Mouse (Mus musculus): ENCODE measurements around the gene Rpusd1. TPM values are rescaled to one million over a fixed set of nuclear protein-coding genes. Genes with fewer than 3 reads are reported as not detected.

Gene Rpusd1
- polyA plus RNA-seq, 1 experiment from 2014 or later: 7.2 TPM

- Histone ChIP-seq H3K9ac (ENCODE audit: low read depth, low read length) (no peak overlapping the region), H3K27me3 (replicated peaks; ENCODE audit: control insufficient read depth, insufficient read depth, low read length) (no peaks in the 10 kb centered on the region), H3K4me1 (replicated peaks; ENCODE audit: control insufficient read depth, insufficient read depth, low read length) (no peaks in the 10 kb centered on the region), H3K27ac (ENCODE audit: low read depth, low read length) (no peak overlapping the region), H3K4me3 (ENCODE audit: low read depth, low read length) (no peak overlapping the region), H3K4me2 (replicated peaks; ENCODE audit: low read depth) (no peak overlapping the region), H3K9me3 (ENCODE audit: control insufficient read depth) (no peaks in the 10 kb centered on the region), H3K36me3 (ENCODE audit: control insufficient read depth, insufficient read depth) (no peaks in the 10 kb centered on the region)
- WGBS: 87% methylated on average over 9 of the region's 9 CpGs
- TF ChIP-seq CTCF (IDR thresholded peaks at IDR 0.05; ENCODE audit: low read depth): no peak
- no peak for ATAC-seq
These were observed 16.4 kb downstream of the Rpusd1 start for GRCm38 (mm10) chr17:25743831-25744230.

- WGBS: 70% methylated on average over 10 of the region's 10 CpGs
- no peak for ATAC-seq
- H3K9me3 ChIP-seq (ENCODE audit: control insufficient read depth): no peaks in the 10 kb centered on the region
- no peak overlapping the region for H3K4me2 ChIP-seq (replicated peaks; ENCODE audit: low read depth)
- H3K4me3 ChIP-seq (ENCODE audit: low read depth, low read length): no peak overlapping the region
- no peak overlapping the region for H3K27ac ChIP-seq (ENCODE audit: low read depth, low read length)
- TF ChIP-seq CTCF (IDR thresholded peaks at IDR 0.05; ENCODE audit: low read depth): no peak
- no peak overlapping the region for H3K9ac ChIP-seq (ENCODE audit: low read depth, low read length)
- no peaks in the 10 kb centered on the region for H3K4me1 ChIP-seq (replicated peaks; ENCODE audit: control insufficient read depth, insufficient read depth, low read length)
- H3K36me3 ChIP-seq (ENCODE audit: control insufficient read depth, insufficient read depth): no peaks in the 10 kb centered on the region
- no peaks in the 10 kb centered on the region for H3K27me3 ChIP-seq (replicated peaks; ENCODE audit: control insufficient read depth, insufficient read depth, low read length)
These were observed 16.8 kb downstream of the Rpusd1 start for GRCm38 (mm10) chr17:25744311-25744710.

- Histone ChIP-seq H3K4me1 (replicated peaks; ENCODE audit: control insufficient read depth, insufficient read depth, low read length) (no peaks in the 10 kb centered on the region), H3K4me3 (ENCODE audit: low read depth, low read length) (no peak overlapping the region), H3K36me3 (ENCODE audit: control insufficient read depth, insufficient read depth) (no peaks in the 10 kb centered on the region), H3K27me3 (replicated peaks; ENCODE audit: control insufficient read depth, insufficient read depth, low read length) (no peaks in the 10 kb centered on the region), H3K27ac (ENCODE audit: low read depth, low read length) (no peak overlapping the region), H3K4me2 (replicated peaks; ENCODE audit: low read depth) (no peak overlapping the region), H3K9ac (ENCODE audit: low read depth, low read length) (no peak overlapping the region), H3K9me3 (ENCODE audit: control insufficient read depth) (no peaks in the 10 kb centered on the region)
- no peak for ATAC-seq
- 92% methylated on average over 4 of the region's 4 CpGs for WGBS
- TF ChIP-seq CTCF (IDR thresholded peaks at IDR 0.05; ENCODE audit: low read depth): no peak
These were observed 20.8 kb downstream of the Rpusd1 start for GRCm38 (mm10) chr17:25748238-25748637.

GRCm38 (mm10) chr17:25749314-25749713, 21.8 kb downstream of the Rpusd1 start:
- no peaks in the 10 kb centered on the region for H3K36me3 ChIP-seq (ENCODE audit: control insufficient read depth, insufficient read depth)
- no peak for ATAC-seq

GRCm38 (mm10) chr17:25751446-25751845, 24.0 kb downstream of the Rpusd1 start:
- Histone ChIP-seq H3K27ac (ENCODE audit: low read depth, low read length) (no peak overlapping the region), H3K4me1 (replicated peaks; ENCODE audit: control insufficient read depth, insufficient read depth, low read length) (no peaks in the 10 kb centered on the region), H3K27me3 (replicated peaks; ENCODE audit: control insufficient read depth, insufficient read depth, low read length) (no peaks in the 10 kb centered on the region), H3K4me3 (ENCODE audit: low read depth, low read length) (no peak overlapping the region), H3K9ac (ENCODE audit: low read depth, low read length) (no peak overlapping the region), H3K9me3 (ENCODE audit: control insufficient read depth) (no peaks in the 10 kb centered on the region), H3K4me2 (replicated peaks; ENCODE audit: low read depth) (no peak overlapping the region), H3K36me3 (ENCODE audit: control insufficient read depth, insufficient read depth) (no peaks in the 10 kb centered on the region)
- TF ChIP-seq CTCF (IDR thresholded peaks at IDR 0.05; ENCODE audit: low read depth): no peak
- 33% methylated on average over 5 of the region's 5 CpGs for WGBS
- no peak for ATAC-seq

More at GRCm38 (mm10) chr17:25749314-25749713, 21.8 kb downstream of the Rpusd1 start:
- no peak overlapping the region for H3K9ac ChIP-seq (ENCODE audit: low read depth, low read length)
- 85% methylated on average over 6 of the region's 6 CpGs for WGBS
- no peaks in the 10 kb centered on the region for H3K9me3 ChIP-seq (ENCODE audit: control insufficient read depth)
- H3K4me2 ChIP-seq (replicated peaks; ENCODE audit: low read depth): no peak overlapping the region
- H3K4me1 ChIP-seq (replicated peaks; ENCODE audit: control insufficient read depth, insufficient read depth, low read length): no peaks in the 10 kb centered on the region
- H3K4me3 ChIP-seq (ENCODE audit: low read depth, low read length): no peak overlapping the region
- H3K27ac ChIP-seq (ENCODE audit: low read depth, low read length): no peak overlapping the region
- TF ChIP-seq CTCF (IDR thresholded peaks at IDR 0.05; ENCODE audit: low read depth): no peak
- H3K27me3 ChIP-seq (replicated peaks; ENCODE audit: control insufficient read depth, insufficient read depth, low read length): no peaks in the 10 kb centered on the region

- no peak for ATAC-seq
- Histone ChIP-seq H3K4me3 (ENCODE audit: low read depth, low read length) (no peak within 1 kb of the TSS), H3K27me3 (replicated peaks; ENCODE audit: control insufficient read depth, insufficient read depth, low read length) (no peaks in the 10 kb centered on the region), H3K4me2 (replicated peaks; ENCODE audit: low read depth) (no peak within 1 kb of the TSS), H3K4me1 (replicated peaks; ENCODE audit: control insufficient read depth, insufficient read depth, low read length) (no peaks in the 10 kb centered on the region), H3K27ac (ENCODE audit: low read depth, low read length) (no peak within 1 kb of the TSS), H3K9ac (ENCODE audit: low read depth, low read length) (no peak within 1 kb of the TSS), H3K9me3 (ENCODE audit: control insufficient read depth) (no peaks in the 10 kb centered on the region), H3K36me3 (ENCODE audit: control insufficient read depth, insufficient read depth) (no peaks in the 10 kb centered on the region)
- 68% methylated on average over 9 of the region's 9 CpGs for WGBS
- TF ChIP-seq CTCF (IDR thresholded peaks at IDR 0.05; ENCODE audit: low read depth): no peak
These were observed 26.8 kb downstream of the Rpusd1 start, which contains the start of gene Msln for GRCm38 (mm10) chr17:25754241-25754640. TSS of gene Msln (minus strand) at chr17:25754378.

- Histone ChIP-seq H3K27me3 (replicated peaks; ENCODE audit: control insufficient read depth, insufficient read depth, low read length) (no peaks in the 10 kb centered on the region), H3K4me2 (replicated peaks; ENCODE audit: low read depth) (no peak overlapping the region), H3K4me1 (replicated peaks; ENCODE audit: control insufficient read depth, insufficient read depth, low read length) (no peaks in the 10 kb centered on the region), H3K9ac (ENCODE audit: low read depth, low read length) (no peak overlapping the region), H3K27ac (ENCODE audit: low read depth, low read length) (no peak overlapping the region), H3K4me3 (ENCODE audit: low read depth, low read length) (no peak overlapping the region), H3K36me3 (ENCODE audit: control insufficient read depth, insufficient read depth) (no peaks in the 10 kb centered on the region), H3K9me3 (ENCODE audit: control insufficient read depth) (no peaks in the 10 kb centered on the region)
- 80% methylated on average over 4 of the region's 4 CpGs for WGBS
- ATAC-seq: no peak
- no peak for TF ChIP-seq CTCF (IDR thresholded peaks at IDR 0.05; ENCODE audit: low read depth)
These were observed 27.6 kb downstream of the Rpusd1 start for GRCm38 (mm10) chr17:25755086-25755485.

All from intestine, postnatal 0 days (tissue).